Mouse (Mus musculus): ENCODE measurements around the gene Mzf1.

DNA sequence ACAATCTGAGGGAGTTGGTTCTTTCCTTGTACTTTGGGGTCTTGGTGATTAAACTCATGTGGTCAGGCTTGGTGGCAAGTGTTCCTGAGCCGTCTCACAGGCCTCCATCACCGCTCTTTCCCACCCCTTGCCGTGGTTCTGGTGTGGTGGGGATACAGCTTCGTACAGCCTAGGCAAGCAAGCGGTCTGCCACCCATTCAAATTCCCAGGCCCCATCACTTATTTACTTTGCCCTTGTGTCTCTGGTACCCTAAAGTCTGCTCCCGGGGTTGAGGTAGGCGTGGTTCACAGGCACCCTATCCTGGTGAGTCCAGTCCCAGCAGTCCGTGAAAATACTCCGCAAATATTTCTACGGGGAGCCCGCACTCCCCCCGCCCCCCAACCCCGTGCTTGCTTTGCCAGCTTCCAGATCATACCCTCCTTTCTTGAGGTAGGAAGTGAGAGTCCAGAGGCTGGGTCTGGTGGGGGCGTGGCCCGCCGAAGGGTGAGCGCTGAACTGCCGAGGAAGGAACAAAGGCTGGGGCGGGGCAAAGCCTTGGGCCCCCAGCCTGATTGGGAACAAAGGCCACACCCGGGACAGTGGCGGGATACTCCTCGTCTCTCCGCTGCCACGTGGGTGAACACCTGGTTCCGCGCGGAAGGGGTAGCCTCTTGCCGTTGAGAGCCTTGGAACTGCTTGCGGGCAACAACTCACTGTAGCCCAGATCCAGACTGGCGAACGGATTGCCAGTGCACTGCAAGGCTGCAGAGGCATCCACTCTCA lies 31.6 kb downstream of the Mzf1 start:
- TF ChIP-seq CTCF (IDR thresholded peaks at IDR 0.05; ENCODE audit: control insufficient read depth, insufficient read depth, insufficient replicate concordance, low read depth, low read length) (no peak), POLR2A (IDR thresholded peaks at IDR 0.05; ENCODE audit: control insufficient read depth, low read depth, low read length) (peak; percentile 59; the same call in 1 of the 2 replicates)
